Mouse (Mus musculus) testis, postnatal 10 days (tissue): ENCODE results near the gene Atrn.
A peak's percentile ranks its signal among the peaks of the same experiment; 100 is the strongest.
"Not testable (repeated sequence)": the region's sequence is repeated elsewhere in the genome, so short reads cannot be mapped to it uniquely, and the experiment has no call there.

Experiments
- DNase-seq: peaks from one replicate; pipeline ENCODE4 v3.0.0; 2021; ENCODE audit warnings: low spot score

The Atrn gene

DNA sequence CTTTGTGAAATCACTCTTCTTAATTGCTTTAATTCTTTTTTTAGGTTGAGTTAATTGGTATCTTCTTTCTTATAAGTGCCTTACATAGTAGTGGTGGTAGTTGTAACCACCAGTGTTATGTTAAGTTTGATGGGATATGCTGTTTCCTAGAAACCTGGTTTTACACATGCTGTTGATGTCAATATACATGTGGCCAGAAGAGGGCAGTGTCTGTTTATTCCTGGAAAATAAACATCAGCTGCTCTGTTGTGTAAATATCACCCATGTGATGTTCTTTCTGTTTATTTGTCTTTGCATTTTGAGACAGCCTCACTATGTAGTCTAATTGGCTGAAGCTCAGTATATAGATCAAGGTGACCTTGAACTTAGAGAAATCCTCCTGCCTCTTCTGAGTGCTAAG lies 55.6 kb downstream of the Atrn start:
- DNase-seq: no peak

DNA sequence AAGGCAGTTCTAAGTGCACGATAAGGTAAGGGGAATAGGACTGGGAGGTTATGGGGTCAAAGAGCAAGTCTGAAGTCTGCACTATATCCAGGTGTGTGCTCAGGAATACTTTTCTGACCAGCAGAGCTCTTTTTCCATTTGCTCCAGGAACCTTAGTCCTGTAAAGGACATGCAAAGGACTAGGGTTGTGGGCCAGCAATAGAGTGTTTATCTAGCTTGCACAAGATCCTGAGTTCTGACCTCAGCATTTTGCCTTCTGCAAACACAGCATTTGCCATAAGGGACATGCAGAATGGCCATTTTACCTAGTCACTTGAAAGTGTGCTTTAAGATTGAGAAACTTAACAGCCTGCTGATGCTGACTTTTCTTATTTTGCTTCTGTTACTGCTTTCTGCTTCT lies 58.7 kb downstream of the Atrn start:
- DNase-seq: no peak

DNA sequence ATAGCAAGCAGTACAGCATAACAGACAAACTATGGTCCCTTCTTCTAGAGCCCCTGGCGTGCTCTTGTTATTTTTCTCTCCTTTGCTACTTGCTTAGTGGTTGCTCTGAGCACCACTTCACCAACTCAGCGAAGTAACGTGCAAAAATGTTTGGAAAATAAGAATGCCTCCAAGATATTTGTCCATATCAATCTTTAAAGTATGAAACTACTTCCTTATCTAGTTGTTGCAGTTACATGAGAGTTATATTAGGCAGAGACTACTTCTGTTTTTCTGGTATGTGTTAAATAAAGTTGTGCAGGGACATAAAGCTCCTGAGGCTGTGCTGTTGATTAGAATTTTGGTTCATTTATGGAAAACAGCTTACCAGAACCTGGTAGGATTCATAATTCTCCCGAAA lies 64.7 kb downstream of the Atrn start:
- no peak for DNase-seq

GRCm38 (mm10) chr2:130972386-130972785 lies 66.1 kb downstream of the Atrn start:
- no peak for DNase-seq

- DNase-seq: no peak
These were observed 68.6 kb downstream of the Atrn start for GRCm38 (mm10) chr2:130974928-130975327.

- no peak for DNase-seq
These were observed 71.3 kb downstream of the Atrn start for GRCm38 (mm10) chr2:130977589-130977988.

GRCm38 (mm10) chr2:130978058-130978847 lies 72.0 kb downstream of the Atrn start:
- DNase-seq: no peak

DNA sequence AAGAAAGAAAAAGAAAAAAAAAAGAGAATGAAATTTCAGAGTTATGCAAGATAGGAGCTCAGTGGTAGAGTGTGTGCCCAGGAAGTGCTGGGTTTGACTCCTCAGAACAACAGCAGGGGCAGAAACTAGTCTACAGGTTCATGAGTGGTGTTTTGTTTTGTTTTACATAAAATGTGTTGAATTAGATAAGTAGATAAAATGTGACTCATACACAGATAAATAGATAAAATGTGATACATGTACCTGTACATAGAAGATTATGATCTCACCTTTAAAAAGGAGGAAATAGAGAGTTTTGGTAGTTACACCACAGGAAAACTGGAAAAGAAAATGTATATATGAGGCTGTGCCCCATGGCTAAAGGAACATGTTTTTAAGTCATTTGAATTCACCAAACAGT lies 72.8 kb downstream of the Atrn start:
- DNase-seq: no peak

- no peak for DNase-seq
These were observed 86.5 kb downstream of the Atrn start for GRCm38 (mm10) chr2:130992818-130993217.

DNA sequence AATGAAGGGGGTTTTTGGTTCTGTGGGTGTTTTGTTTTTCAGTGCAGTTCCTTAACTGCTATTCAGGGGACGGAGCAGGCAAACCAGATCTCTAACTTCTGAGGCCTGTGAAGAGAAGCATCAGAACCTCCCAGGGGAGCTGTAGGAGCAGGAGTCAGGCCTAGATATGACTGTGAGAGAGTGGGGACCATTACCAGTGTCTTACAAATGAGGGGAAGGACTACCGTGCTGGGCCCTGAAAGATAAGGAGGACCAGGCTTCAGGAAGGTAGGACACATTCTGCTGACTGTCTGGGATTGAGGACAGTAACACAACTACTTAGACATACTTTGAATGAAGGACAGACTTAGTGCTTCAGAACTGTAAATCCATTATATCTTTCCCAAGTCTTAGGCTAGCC lies 102.8 kb downstream of the Atrn start:
- DNase-seq: no peak

DNA sequence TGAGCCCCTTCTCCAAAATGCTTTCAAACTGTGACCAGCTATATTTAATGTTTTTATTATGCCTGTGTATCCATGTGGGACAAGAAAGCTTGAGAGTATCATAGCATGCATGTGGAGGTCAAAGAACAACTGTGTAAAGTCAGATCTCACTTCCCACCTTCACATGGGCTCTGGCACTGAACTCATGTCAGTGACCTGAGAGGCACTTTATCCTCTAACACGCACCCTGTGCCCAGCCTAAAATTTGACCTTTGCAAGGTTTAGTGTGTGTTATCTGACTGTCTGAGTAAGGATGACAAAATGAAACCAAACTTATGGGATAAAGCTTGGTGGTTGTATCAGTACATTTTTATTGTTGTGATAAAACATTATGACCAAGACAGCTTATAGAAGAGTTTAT lies 104.3 kb downstream of the Atrn start:
- DNase-seq: no peak

DNA sequence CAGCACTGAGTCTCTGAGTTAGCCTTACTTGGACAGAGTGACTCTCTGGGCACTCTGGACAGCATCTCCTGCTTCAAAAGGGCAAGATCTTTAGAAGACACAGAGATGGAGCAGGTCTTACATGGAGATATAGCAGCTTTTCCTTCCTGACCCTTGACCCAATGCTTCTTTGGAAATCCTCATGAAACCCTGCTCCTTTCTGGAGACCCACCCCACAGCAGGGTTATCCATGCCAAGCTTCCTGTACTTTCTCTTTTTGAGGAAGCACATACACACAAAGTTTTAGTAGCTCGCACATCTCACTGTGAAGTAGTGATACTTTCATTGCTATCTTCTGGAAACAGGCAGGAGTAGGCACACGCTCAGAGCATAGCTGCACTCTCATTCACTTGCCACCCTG lies 118.9 kb downstream of the Atrn start:
- no peak for DNase-seq

GRCm38 (mm10) chr2:131026941-131027340 lies 120.6 kb downstream of the Atrn start:
- no peak for DNase-seq

DNA sequence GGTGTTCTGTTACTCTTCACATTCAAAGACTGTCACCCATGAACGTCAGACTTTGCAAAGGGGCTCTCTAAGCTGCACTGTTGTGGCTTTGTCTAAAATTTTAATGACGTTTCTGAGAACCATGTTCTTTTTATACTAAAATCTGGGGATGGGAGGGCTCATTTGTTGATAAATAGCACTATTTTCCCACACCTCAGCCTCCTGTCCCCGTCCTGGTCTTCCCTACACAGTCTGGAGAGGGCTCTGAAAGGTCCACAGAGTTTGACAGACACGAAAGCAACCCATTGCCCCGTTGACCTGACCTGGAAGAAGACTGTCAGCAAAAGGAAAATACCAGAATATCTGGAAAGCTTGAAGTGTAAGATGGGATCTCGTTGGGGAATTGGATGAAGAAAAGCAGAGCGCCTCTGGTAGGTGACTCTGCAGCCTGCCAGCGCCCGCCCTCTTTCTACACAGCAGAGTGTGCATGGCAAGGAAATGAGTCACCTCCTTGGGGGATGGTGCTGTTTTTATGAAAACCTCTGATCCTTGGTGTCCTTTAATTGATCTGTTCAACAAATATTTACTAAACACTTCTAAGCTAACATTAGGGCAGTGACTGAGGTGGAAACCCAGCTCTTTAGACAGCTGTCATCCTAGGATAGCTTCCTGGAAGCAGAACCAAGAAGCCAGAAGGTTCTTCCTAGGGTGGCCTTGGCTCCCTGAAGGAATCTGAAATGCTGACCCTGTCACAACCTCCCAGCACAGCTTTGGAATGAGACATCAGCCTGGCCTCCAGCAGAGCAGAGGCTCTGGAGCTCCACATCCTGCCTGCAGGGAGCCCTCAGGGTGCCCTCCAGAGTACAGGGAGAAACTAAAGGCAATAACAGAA lies 123.0 kb downstream of the Atrn start:
- no peak for DNase-seq

GRCm38 (mm10) chr2:131030561-131030960 lies 124.3 kb downstream of the Atrn start:
- no peak for DNase-seq

DNA sequence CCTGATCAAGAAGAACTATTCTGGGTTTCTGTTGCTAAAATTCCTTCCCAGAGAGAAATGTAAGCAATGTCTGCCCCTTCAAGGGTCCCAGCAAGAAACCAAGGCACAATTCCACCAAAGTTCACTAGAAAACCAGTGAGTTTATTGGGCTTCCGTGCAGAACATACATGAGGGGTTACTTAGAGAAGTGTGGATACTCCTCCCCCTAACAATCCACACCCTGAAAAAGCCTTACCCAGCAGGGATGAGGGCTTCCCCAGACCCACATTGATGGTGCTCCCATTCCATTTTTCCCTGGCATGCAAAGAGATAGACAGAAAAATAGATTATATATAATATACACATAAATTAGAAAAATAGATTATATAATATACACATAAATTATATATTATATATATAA lies 124.7 kb downstream of the Atrn start:
- DNase-seq: no peak

DNA sequence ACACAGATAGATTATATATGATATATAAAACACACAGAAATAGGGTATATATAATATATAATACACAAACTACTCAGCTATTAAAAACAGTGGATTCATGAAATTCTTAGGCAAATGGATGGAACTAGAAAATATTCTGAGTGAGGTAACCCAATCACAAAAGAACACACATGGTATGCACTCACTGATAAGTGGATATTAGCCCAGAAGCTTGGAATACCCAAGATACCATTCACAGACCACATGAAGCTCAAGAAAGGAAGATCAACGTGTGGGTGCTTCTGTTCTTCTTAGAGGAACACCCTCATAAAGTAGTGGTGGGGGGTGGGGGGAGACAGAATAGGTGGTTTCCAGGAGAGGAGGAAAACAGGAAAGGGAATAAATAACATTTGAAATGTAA lies 125.1 kb downstream of the Atrn start:
- not testable (repeated sequence) for DNase-seq

GRCm38 (mm10) chr2:131036343-131036742 lies 130.0 kb downstream of the Atrn start:
- no peak for DNase-seq

DNA sequence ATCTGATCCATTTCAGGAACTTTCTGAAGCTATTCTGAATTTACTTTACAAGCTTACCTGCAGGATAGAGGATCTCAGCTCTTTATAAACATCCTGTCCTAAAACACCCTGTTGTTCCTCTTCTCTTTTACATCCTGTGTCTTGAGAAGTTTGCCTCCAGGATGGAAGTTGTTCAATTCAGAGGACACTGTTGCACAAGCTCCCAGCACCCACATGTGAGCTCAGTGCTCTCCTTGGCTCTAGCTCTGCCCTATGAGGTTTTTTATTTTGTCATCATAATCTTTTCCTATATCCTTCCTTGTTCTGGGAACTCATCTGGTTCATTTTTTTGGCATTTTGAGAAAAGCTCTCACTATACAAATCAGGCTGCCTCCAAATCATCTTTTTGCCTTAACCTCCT lies 130.5 kb downstream of the Atrn start:
- no peak for DNase-seq

GRCm38 (mm10) chr2:131037226-131037990 lies 131.1 kb downstream of the Atrn start:
- DNase-seq: peak; percentile 49

GRCm38 (mm10) chr2:131038197-131038596 lies 131.9 kb downstream of the Atrn start:
- no peak for DNase-seq

GRCm38 (mm10) chr2:131038675-131039074 lies 132.4 kb downstream of the Atrn start:
- DNase-seq: no peak
